Mouse (Mus musculus): ENCODE data around the gene Tsc22d4.

GRCm38 (mm10) chr5:137744197-137744596 lies 1.3 kb upstream of the Tsc22d4 start:
- TF ChIP-seq CTCF (IDR thresholded peaks at IDR 0.05; ENCODE audit: borderline replicate concordance, control insufficient read depth, extremely low read depth, insufficient read depth, low read length, poor library complexity) (no peak), POLR2A (IDR thresholded peaks at IDR 0.05; ENCODE audit: control insufficient read depth, extremely low read depth, insufficient read depth, low read length, poor library complexity) (no peak)
